Mouse (Mus musculus): ENCODE data around the gene S1pr4. TPM values are rescaled to one million over a fixed set of nuclear protein-coding genes. Genes with fewer than 3 reads are reported as not detected.

The S1pr4 gene
- total RNA-seq, 2 experiments from 2014 or later = 0.50 to 0.57 TPM

DNA sequence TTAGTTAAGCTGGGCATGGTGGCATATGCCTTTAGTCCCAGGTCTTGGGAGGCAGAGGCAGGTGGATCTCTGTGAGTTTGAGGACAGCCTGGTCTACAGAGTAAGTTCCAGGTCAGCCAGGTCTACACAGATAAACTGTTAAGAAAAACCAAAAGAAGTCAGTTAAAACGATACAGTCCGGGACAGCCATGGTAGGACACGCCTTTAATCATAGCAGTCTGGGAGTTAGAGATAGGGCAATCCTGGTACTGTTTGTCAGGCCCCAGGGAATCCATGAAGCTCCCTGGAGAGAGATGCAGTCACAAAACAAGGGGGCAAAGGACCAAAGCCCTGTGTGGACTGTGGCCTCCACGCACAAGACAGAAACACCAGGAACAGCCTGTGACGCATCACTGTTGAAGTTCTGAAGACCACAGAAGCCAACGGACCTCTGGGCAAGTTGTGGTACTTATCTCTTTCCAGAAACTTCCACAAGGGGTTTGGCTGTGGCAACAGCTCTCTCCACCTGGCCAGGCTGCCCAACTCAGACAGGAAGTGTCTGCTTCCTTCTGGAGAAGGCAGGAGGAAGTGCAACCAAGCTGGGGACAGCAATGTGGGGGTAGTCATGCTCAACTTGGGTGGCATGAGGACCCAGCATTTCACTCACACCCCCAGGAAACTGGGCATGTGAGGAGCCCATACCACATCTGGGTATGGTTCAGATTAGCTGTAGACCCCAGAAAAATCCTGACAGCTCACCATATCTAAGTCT is 19.5 kb upstream of the S1pr4 start:
- DNase-seq = no peak

DNA sequence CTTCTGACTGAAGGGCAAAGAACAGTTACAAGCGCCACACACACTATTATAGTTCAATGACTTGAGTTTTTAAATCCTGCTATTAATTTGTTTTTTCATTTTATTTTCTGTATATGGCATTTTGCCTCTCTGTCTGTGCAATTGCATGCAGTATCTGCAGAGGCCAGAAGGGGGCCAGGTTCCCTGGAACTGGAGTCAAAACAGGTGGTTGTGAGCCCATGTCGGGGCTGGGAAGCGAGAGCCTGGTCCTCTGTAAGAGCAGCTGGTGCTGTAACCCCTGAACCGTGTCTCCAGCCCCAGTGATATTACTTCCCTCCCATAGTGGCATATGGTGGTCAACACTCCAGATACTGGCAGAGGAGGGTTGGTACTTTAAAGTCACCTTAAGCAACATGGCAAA is 18.6 kb upstream of the S1pr4 start:
- peak; percentile 82 for DNase-seq

DNA sequence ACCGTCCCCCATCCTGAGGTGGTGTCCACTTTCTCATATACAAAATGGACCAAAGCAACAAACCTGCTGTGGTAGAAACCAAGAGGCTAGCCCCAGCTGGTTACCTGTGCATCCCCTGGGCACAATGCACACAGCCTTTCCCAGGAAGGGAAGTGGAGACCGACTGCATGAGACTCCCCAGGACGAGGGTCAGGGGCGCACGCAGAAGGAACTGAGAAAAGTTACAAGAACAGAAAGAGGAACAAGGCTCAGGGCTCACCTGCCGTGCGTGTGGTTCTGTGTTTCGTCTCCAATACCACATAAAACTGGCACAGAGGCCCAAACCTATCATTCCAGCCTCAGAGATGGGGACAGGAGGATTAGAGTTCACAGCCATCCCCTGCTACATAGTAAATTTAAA is 17.3 kb upstream of the S1pr4 start:
- DNase-seq = no peak

DNA sequence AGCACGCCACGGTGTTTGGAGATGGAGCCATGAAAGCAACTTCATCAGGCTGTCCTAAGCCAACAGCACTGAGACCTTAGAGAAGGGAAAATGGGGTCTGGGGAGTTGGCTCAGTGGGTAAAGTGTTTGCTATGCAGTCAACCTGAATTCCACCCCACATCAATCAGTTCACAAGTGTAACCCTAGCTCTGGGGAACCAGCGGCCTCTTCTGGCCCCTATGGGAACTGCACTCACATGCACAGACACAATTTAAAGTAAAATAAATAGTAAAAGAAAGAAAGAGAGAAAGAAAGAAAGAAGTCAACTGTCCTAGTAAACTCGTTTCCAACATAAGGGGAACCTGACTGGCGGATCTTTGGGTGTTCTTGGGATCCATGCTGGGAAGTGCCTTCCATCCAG is 13.9 kb upstream of the S1pr4 start:
- no peak for DNase-seq

DNA sequence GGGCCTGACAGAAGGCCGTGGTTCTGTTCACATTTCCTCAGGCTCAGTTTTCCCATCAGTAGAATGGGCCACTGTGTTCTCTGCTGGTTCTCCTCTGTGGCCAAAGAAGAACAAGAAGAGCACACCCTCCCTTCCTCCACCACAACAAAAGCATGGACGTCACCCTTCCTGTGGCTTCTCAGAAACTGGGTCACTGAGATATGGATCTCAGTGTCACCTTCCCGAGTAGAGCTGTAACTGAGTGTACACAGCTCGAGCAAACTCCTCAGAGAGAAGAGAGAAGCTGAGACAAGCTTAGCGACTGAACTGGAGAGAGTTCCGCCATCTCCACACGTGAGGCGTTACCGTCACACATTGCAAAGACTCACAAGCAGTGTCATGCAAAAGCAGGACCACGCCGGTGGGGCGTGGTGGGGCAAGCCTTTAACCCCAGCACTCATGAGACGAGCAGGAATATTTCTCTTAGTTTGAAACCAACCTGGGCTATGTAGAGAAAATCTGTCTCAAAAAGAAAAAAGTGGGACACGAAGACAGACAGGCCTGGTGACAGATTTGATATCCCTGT is 10.4 kb upstream of the S1pr4 start:
- DNase-seq = no peak

DNA sequence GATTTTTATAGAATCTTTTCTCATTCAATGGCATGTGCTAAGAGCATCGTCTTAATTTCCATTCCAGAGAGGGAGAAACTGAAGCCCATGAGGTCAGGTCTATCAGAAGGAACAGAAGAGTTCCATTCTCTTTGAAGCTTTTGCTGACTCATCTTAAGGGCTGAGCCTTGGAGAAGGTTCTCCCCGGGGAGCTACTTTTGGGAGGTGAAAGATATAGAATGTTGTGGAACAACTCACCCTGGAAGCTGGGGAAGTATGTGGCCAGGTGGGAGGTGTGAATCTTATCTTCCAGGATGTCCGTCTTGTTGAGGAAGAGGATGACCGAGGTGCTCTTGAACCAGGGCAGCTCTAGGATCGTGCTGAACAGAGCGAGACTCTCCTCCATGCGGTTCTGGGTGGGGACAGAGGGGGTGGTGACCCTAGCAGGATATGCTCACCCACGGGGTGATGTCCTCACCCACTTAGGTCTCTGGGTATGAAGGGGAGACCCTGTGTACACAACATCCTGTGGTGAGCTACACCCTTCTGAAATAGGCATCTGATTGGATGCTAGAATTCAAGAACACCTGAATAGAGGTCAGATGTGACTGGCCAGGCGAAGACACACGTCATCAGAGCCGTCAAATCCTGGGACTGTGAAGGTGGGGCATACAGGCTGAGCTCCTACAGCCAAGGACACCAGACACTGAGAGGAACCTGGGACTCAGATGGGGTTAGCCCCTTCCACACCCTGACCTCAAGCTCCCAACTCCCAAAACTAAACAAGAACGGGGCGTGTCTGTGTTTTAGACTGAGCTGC is 8.0 kb upstream of the S1pr4 start:
- DNase-seq = no peak

- DNase-seq = no peak
Measured at GRCm38 (mm10) chr10:81507095-81507494, 7.2 kb upstream of the S1pr4 start.

DNA sequence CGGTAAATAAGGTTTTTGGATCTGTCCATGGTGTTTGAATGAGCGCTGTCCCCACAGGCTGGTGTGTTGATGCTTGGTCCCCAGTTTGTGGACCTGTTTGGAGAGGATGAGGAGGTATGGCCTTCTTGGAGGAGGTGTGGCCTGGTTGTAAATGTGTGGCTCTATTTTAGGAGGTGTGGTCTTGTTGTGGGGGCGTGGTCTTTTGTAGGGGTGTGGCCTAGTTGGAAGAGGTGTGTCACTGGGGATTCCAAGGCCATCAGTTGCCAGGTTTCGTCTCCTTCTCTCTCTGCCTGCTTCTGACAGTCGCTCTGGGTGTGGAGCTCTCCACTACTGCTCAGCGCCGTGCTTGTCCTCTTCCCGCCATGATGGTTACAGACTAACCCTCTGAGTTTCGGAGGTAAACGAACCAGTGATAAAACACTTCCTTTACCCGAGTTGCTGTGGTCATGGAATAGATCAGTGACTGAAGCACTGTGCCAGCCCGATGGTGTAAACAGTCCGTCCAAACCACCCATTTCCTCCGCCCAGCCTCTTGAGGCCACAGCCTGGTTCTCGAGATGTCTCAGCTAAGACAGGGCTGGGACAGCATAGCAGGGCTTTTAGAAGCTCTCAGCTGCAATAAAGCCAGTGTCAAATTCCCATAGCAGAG is 5.2 kb upstream of the S1pr4 start:
- DNase-seq = no peak

DNA sequence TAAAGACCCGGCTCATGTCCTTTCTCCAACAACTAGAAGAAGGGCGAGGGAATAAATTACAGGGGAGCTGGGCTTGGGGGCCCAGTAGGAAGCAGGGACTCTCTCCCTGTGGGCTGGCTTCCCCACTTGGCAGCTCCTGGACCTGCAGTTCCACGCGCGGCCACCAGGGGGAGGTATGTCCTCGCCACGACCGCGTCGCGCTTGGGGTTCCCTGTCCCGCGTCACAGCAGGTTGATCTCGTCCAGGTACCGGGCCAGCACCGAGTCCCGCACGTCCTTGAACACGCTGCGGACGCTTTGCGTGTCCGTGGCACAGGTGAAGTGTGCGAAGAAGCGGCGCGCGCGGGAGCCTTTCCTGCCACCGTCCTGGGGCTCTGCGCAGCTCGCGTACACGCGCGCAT is 2.7 kb upstream of the S1pr4 start:
- peak; percentile 94 for DNase-seq

- DNase-seq = no peak
Measured at GRCm38 (mm10) chr10:81501863-81502262, 1.9 kb upstream of the S1pr4 start.

DNA sequence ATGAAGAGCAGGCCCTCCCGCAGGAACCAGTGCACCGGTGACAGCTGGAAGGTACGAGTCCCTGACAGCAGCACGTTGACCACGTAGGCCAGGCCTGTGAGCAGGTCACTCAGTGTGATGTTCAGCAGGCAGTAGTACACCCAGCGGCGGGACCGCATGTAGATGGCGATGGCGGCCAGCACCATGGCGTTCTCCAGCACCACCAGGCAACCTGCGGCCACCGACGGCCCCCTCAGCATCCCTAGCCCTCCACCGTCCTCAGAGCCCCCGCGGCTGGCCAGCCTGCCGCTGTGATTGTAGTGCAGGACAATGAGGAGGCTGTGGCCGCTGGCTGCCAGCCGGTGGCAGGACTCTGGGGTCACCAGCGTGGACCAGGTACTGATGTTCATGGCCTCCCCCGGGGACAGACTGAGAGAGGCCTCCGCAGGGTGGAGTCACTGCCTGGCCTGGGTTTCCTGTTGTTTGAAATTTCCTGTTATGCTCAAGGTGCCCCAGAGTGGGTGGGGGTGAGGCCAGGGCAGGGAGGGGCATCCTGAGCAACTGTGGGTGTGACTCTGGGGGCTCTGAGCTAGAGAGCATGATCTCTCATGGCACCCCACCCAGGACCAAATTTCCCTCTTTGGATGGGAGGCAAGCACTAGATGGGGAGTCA is 556 bp downstream of the S1pr4 start:
- no peak for DNase-seq

- DNase-seq = no peak
Measured at GRCm38 (mm10) chr10:81498316-81499249, 1.3 kb downstream of the S1pr4 start.

- DNase-seq = no peak
Measured at GRCm38 (mm10) chr10:81497401-81498270, 2.3 kb downstream of the S1pr4 start.

DNA sequence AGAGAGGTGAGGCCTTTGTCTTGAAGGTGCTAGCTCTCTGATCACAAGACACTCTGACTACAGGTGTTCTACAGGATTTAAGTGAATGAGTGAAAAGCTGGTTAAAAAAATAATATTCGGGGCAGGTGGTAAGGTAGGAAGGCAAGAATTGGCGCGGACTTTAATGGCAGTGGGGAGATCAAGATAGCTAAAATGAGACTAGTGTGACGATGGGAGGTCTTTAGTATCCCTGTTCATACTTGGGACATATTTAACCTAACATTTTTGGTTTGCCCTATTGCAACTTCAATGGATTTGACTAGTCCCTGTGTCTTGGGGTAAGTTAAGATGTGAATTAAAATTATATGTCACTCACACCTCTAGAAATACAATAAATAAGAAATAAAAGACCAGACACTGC is 3.0 kb downstream of the S1pr4 start:
- DNase-seq = no peak

GRCm38 (mm10) chr10:81496264-81496901 is 3.5 kb downstream of the S1pr4 start, which contains the start of gene Ncln:
Gene Ncln (minus strand): TSS chr10:81496392.
- peak; percentile 98 for DNase-seq

- no peak for DNase-seq
Measured at GRCm38 (mm10) chr10:81495616-81496263, 4.2 kb downstream of the S1pr4 start.

DNA sequence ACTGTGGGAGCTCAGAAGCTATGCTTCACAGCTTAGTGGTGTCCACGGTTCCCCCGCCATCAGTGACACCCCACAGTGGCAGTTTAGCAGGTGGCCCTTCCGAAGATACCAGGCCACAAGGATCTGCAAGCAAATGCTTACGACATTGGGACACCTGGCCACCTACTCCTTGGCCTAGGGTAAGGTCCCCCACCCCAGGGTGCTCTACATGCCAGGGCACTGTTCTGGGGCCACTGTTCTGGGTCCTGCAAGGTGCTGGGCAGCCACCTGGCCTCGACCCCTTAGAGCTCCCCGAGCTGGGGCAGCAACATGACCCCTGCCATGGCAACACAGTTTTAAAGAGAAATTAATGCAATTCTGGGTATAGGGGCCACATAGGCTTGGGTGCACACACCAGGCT is 4.8 kb downstream of the S1pr4 start:
- DNase-seq = no peak

- DNase-seq = no peak
Measured at GRCm38 (mm10) chr10:81494260-81495041, 5.5 kb downstream of the S1pr4 start.

All from heart, postnatal 4 days (tissue).